Mouse (Mus musculus) CH12.LX (cell line): ENCODE results near the gene St7. TPM values are rescaled to one million over a fixed set of nuclear protein-coding genes. Genes with fewer than 3 reads are reported as not detected.
A peak's percentile ranks its signal among the peaks of the same experiment; 100 is the strongest.

ENCODE experiments used
- DNase-seq: peaks from one replicate; pipeline ENCODE4 v3.0.0-alpha.2; 2013; ENCODE audit errors: extremely low read depth
- H3K27ac ChIP-seq: 2 replicates; pipeline ENCODE4 v1.5.1; 2012; ENCODE audit warnings: low read depth, mild to moderate bottlenecking, control low read depth, moderate library complexity; ENCODE audit not compliant: insufficient read depth
- H3K27me3 ChIP-seq: replicated peaks from 2 replicates; pipeline ENCODE3; 2012; ENCODE audit warnings: inconsistent platforms
- H3K36me3 ChIP-seq, 2 experiments: replicated peaks in 1 of 2; 2 replicates each; pipeline versions ENCODE3 to v1.6.1; 2012; ENCODE audit warnings: inconsistent platforms in 1 of 2, low read length in 1 of 2, mild to moderate bottlenecking in 1 of 2, mixed read lengths in 1 of 2, moderate library complexity in 1 of 2; ENCODE audit not compliant: control insufficient read depth in 1 of 2, insufficient read depth in 1 of 2
- H3K4me1 ChIP-seq, 2 experiments: 2 replicates each; pipeline ENCODE4 v1.6.1; 2012; ENCODE audit warnings: inconsistent platforms in 1 of 2, moderate library complexity in 1 of 2; ENCODE audit not compliant: insufficient read depth in 2 of 2, control insufficient read depth in 1 of 2
- H3K4me2 ChIP-seq: 2 replicates; pipeline ENCODE4 v1.6.1; 2012; ENCODE audit warnings: low read depth, mild to moderate bottlenecking, control low read depth; ENCODE audit not compliant: poor library complexity, insufficient read depth, severe bottlenecking
- H3K4me3 ChIP-seq, 3 experiments: fragments of 150-350 bp in 1 of 3; sonication (generic) in 1 of 3; replicated peaks in 1 of 3; 2 replicates each; pipeline versions ENCODE3 to v1.5.1; 2011 to 2012; ENCODE audit warnings: low read depth in 2 of 3, low read length in 2 of 3, mild to moderate bottlenecking in 2 of 3, moderate library complexity in 2 of 3, control low read depth in 1 of 3, improper control_type of control experiment in 1 of 3, inconsistent platforms in 1 of 3, mixed read lengths in 1 of 3; ENCODE audit not compliant: poor library complexity in 1 of 3
- H3K79me2 ChIP-seq: replicated peaks from 2 replicates; pipeline ENCODE4 v1.6.1; 2012; ENCODE audit warnings: mild to moderate bottlenecking, moderate library complexity; ENCODE audit not compliant: control insufficient read depth, poor library complexity, insufficient read depth, severe bottlenecking; ENCODE audit errors: extremely low read depth
- H3K9ac ChIP-seq: 2 replicates; pipeline ENCODE4 v1.6.1; 2012; ENCODE audit warnings: low read depth, mild to moderate bottlenecking, control low read depth, moderate library complexity; ENCODE audit not compliant: insufficient read depth
- H3K9me3 ChIP-seq: replicated peaks from 2 replicates; pipeline ENCODE3; 2012; ENCODE audit warnings: low read length, inconsistent platforms, mixed read lengths
- BHLHE40 ChIP-seq: IDR thresholded peaks from 2 replicates; pipeline ENCODE4 v1.6.1; 2011; ENCODE audit warnings: mild to moderate bottlenecking, low read depth, low read length, improper control_type of control experiment
- CHD1 ChIP-seq: IDR thresholded peaks from 2 replicates; pipeline ENCODE4 v1.6.1; 2012; ENCODE audit warnings: low read depth, low read length, improper control_type of control experiment, inconsistent platforms
- CHD2 ChIP-seq: IDR thresholded peaks from 2 replicates; pipeline ENCODE4 v1.6.1; 2011; ENCODE audit warnings: low read length, improper control_type of control experiment
- CTCF ChIP-seq, 2 experiments: IDR thresholded peaks in 1 of 2; conservative IDR thresholded peaks in 1 of 2; 2 replicates each; pipeline ENCODE4 v1.5.1; 2011 to 2012; ENCODE audit warnings: low read depth in 2 of 2, low read length in 2 of 2, improper control_type of control experiment in 1 of 2, inconsistent platforms in 1 of 2, mild to moderate bottlenecking in 1 of 2, moderate library complexity in 1 of 2
- E2F4 ChIP-seq: IDR thresholded peaks from 2 replicates; pipeline ENCODE4 v1.6.1; 2011; ENCODE audit warnings: low read depth, low read length, improper control_type of control experiment; ENCODE audit not compliant: insufficient replicate concordance
- ELF1 ChIP-seq: IDR thresholded peaks from 2 replicates; pipeline ENCODE4 v1.6.1; 2014; ENCODE audit warnings: low read depth, mild to moderate bottlenecking, inconsistent platforms, low read length, improper control_type of control experiment
- EP300 ChIP-seq: IDR thresholded peaks from 2 replicates; pipeline ENCODE4 v1.6.1; 2011; ENCODE audit warnings: low read length, improper control_type of control experiment
- ETS1 ChIP-seq: conservative IDR thresholded peaks from 2 replicates; pipeline ENCODE4 v1.6.1; 2012; ENCODE audit warnings: low read depth, mild to moderate bottlenecking, inconsistent platforms, low read length, improper control_type of control experiment, moderate library complexity
- GABPA ChIP-seq: IDR thresholded peaks from 2 replicates; pipeline ENCODE4 v1.6.1; 2012; ENCODE audit warnings: low read depth, low read length, improper control_type of control experiment, inconsistent platforms; ENCODE audit not compliant: insufficient replicate concordance
- HCFC1 ChIP-seq: IDR thresholded peaks from 2 replicates; pipeline ENCODE4 v1.6.1; 2012; ENCODE audit warnings: low read depth, mild to moderate bottlenecking, inconsistent platforms, low read length, improper control_type of control experiment
- IRF4 ChIP-seq: IDR thresholded peaks from 2 replicates; pipeline ENCODE4 v1.6.1; 2014; ENCODE audit warnings: low read depth, mild to moderate bottlenecking, inconsistent platforms, low read length, improper control_type of control experiment
- JUN ChIP-seq: IDR thresholded peaks from 2 replicates; pipeline ENCODE4 v1.6.1; 2011; ENCODE audit warnings: low read depth, mild to moderate bottlenecking, low read length, improper control_type of control experiment, moderate library complexity; ENCODE audit not compliant: insufficient read depth
- JUND ChIP-seq: conservative IDR thresholded peaks from 2 replicates; pipeline ENCODE4 v1.6.1; 2011; ENCODE audit warnings: low read depth, low read length, improper control_type of control experiment
- KAT2A ChIP-seq: IDR thresholded peaks from 2 replicates; pipeline ENCODE4 v1.6.1; 2012; ENCODE audit warnings: low read length, improper control_type of control experiment, inconsistent platforms; ENCODE audit not compliant: insufficient replicate concordance
- MAFK ChIP-seq: IDR thresholded peaks from 2 replicates; pipeline ENCODE4 v1.6.1; 2011; ENCODE audit warnings: low read length, improper control_type of control experiment; ENCODE audit not compliant: insufficient replicate concordance
- MAX ChIP-seq: IDR thresholded peaks from 2 replicates; pipeline ENCODE4 v1.6.1; 2011; ENCODE audit warnings: low read length, improper control_type of control experiment
- MAZ ChIP-seq: IDR thresholded peaks from 2 replicates; pipeline ENCODE4 v1.6.1; 2012; ENCODE audit warnings: low read depth, mild to moderate bottlenecking, inconsistent platforms, low read length, improper control_type of control experiment, moderate library complexity
- MEF2A ChIP-seq: IDR thresholded peaks from 2 replicates; pipeline ENCODE4 v1.6.1; 2014; ENCODE audit warnings: low read depth, mild to moderate bottlenecking, inconsistent platforms, low read length, improper control_type of control experiment, borderline replicate concordance
- MXI1 ChIP-seq: IDR thresholded peaks from 2 replicates; pipeline ENCODE4 v1.6.1; 2011; ENCODE audit warnings: mild to moderate bottlenecking, low read depth, low read length, improper control_type of control experiment
- MYC ChIP-seq: IDR thresholded peaks from 2 replicates; pipeline ENCODE4 v1.6.1; 2011; ENCODE audit warnings: low read depth, mild to moderate bottlenecking, improper control_type of control experiment, low read length
- NELFE ChIP-seq: IDR thresholded peaks from 2 replicates; pipeline ENCODE4 v1.6.1; 2011; ENCODE audit warnings: low read depth, low read length, improper control_type of control experiment
- NRF1 ChIP-seq: IDR thresholded peaks from 2 replicates; pipeline ENCODE4 v1.6.1; 2014; ENCODE audit warnings: low read depth, mild to moderate bottlenecking, inconsistent platforms, low read length, improper control_type of control experiment, moderate library complexity
- PAX5 ChIP-seq: IDR thresholded peaks from 2 replicates; pipeline ENCODE4 v1.6.1; 2012; ENCODE audit warnings: low read length, inconsistent platforms, mixed read lengths
- POLR2A ChIP-seq: IDR thresholded peaks from 2 replicates; pipeline ENCODE4 v1.6.1; 2011; ENCODE audit warnings: low read depth, mild to moderate bottlenecking, improper control_type of control experiment, low read length
- POLR2AphosphoS2 ChIP-seq: IDR thresholded peaks from 2 replicates; pipeline ENCODE4 v1.6.1; 2011; ENCODE audit warnings: low read depth, low read length, improper control_type of control experiment
- RAD21 ChIP-seq: IDR thresholded peaks from 2 replicates; pipeline ENCODE4 v1.6.1; 2011; ENCODE audit warnings: low read depth, mild to moderate bottlenecking, low read length, improper control_type of control experiment, moderate library complexity
- RCOR1 ChIP-seq: conservative IDR thresholded peaks from 2 replicates; pipeline ENCODE4 v1.6.1; 2012; ENCODE audit warnings: low read depth, mild to moderate bottlenecking, inconsistent platforms, low read length, improper control_type of control experiment
- SIN3A ChIP-seq: IDR thresholded peaks from 2 replicates; pipeline ENCODE4 v1.6.1; 2012; ENCODE audit warnings: low read length, improper control_type of control experiment, inconsistent platforms
- SMC3 ChIP-seq: IDR thresholded peaks from 2 replicates; pipeline ENCODE4 v1.6.1; 2011; ENCODE audit warnings: low read depth, low read length, improper control_type of control experiment
- TBP ChIP-seq: conservative IDR thresholded peaks from 2 replicates; pipeline ENCODE4 v1.6.1; 2011; ENCODE audit warnings: low read depth, low read length, improper control_type of control experiment
- TCF12 ChIP-seq: IDR thresholded peaks from 2 replicates; pipeline ENCODE4 v1.6.1; 2014; ENCODE audit warnings: low read depth, mild to moderate bottlenecking, inconsistent platforms, low read length, improper control_type of control experiment
- UBTF ChIP-seq: IDR thresholded peaks from 2 replicates; pipeline ENCODE4 v1.6.1; 2012; ENCODE audit warnings: low read depth, mild to moderate bottlenecking, inconsistent platforms, low read length, improper control_type of control experiment, moderate library complexity
- USF1 ChIP-seq: IDR thresholded peaks from 2 replicates; pipeline ENCODE4 v1.6.1; 2014; ENCODE audit warnings: low read depth, mild to moderate bottlenecking, inconsistent platforms, low read length, improper control_type of control experiment
- USF2 ChIP-seq: conservative IDR thresholded peaks from 2 replicates; pipeline ENCODE4 v1.6.1; 2011; ENCODE audit warnings: low read depth, low read length, improper control_type of control experiment
- ZC3H11A ChIP-seq: IDR thresholded peaks from 2 replicates; pipeline ENCODE4 v1.6.1; 2012; ENCODE audit warnings: low read depth, mild to moderate bottlenecking, inconsistent platforms, low read length, improper control_type of control experiment
- ZKSCAN1 ChIP-seq: IDR thresholded peaks from 2 replicates; pipeline ENCODE4 v1.6.1; 2012; ENCODE audit warnings: low read depth, inconsistent platforms, low read length, improper control_type of control experiment, borderline replicate concordance
- ZMIZ1 ChIP-seq: IDR thresholded peaks from 2 replicates; pipeline ENCODE4 v1.6.1; 2012; ENCODE audit warnings: low read depth, mild to moderate bottlenecking, inconsistent platforms, low read length, improper control_type of control experiment
- ZNF384 ChIP-seq: IDR thresholded peaks from 2 replicates; pipeline ENCODE4 v1.6.1; 2012; ENCODE audit warnings: low read depth, low read length, improper control_type of control experiment, inconsistent platforms
- dilution Hi-C: fragments of 300-500 bp; cut with MboI; formaldehyde crosslinking; loops from 2 replicates; pipeline ENCODE4 v1.14.3; 2020; ENCODE audit warnings: low sequenced_read_pairs; ENCODE audit not compliant: extremely low pct_unique_long_range_greater_than_20kb, extremely low pct_ligation_motif_present
- in situ Hi-C: fragments of 300-500 bp; cut with MboI; formaldehyde crosslinking; loops from 3 replicates; pipeline ENCODE4 v1.14.3; 2019; ENCODE audit warnings: low sequenced_read_pairs, low pct_ligation_motif_present, low pct_unique_long_range_greater_than_20kb, mixed read lengths
- polyA plus RNA-seq: library from polyadenylated mRNA; unstranded; fragments of >175 nt; gene quantifications from 2 replicates; pipeline ENCODE4 v1.2.1, GENCODE M21; 2012; ENCODE audit warnings: low read depth; ENCODE audit not compliant: insufficient read length
- total RNA-seq, 2 experiments: library from RNA; depleted of rRNA; stranded (reverse); fragments of 300-350 nt in 1 of 2; fragments of >200 nt in 1 of 2; gene quantifications; 2 replicates each; pipeline ENCODE4 v1.2.3; 2012 to 2014

Gene St7
- total and polyA plus RNA-seq, 3 experiments = 33.9 to 64.1 (median 35.3) TPM

DNA sequence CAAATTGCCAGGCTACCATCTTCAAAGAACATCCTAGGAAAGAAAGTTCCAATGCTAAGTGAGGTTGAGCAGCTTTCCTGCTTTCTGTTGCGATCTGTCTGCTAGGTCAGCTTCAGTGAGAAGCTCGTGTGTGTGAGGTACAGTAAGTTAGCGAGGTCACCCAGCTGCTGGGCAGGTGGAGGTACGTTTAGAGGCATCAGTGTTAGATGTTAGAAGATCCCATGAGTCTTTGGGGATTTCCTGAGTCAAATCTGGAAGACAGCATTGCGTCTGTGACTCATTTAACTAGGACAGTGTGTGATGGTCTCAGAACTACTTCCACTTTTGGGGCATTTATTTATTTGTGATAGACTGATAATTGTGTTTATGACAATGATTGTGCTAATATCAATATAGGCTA, 39.0 kb downstream of the St7 start:
- H3K4me1 ChIP-seq = peaks cover 18 to 77% of the 10 kb centered on the region in 2 experiments
- peak overlapping the region; percentile 26; the same call in 1 of the 2 replicates for H3K9ac ChIP-seq
- DNase-seq = peak; percentile 92
- 0 out of 2 replicates have a peak overlapping the region, but pooled peaks have one; percentile 6 for H3K27ac ChIP-seq
- dilution Hi-C loops (no loop called here), in situ Hi-C loops (loop anchor here (25.0 kb wide), 1 partner anchor 706 kb away; no protein-coding TSS in a partner anchor)
- H3K4me3 ChIP-seq = peak overlapping the region in 1 of 3 experiments; percentile 29
- H3K27me3 ChIP-seq = no peaks in the 10 kb centered on the region
- no peak for TF ChIP-seq TBP
- no peak for TF ChIP-seq E2F4
- no peak for TF ChIP-seq ZKSCAN1
- TF ChIP-seq POLR2A = 0 out of 2 replicates have a peak, but pooled peaks have one; percentile 24
- no peak for TF ChIP-seq POLR2AphosphoS2
- TF ChIP-seq NRF1 = no peak
- TF ChIP-seq NELFE = no peak
- peak; percentile 1 for TF ChIP-seq RAD21
- TF ChIP-seq CHD2 = peak; percentile 69; the same call in 1 of the 2 replicates
- peak; percentile 99 for TF ChIP-seq IRF4
- peak; percentile 92 for TF ChIP-seq MEF2A
- no peak for TF ChIP-seq GABPA
- no peak for TF ChIP-seq ELF1
- peak; percentile 99 for TF ChIP-seq JUND
- TF ChIP-seq ZMIZ1 = no peak
- TF ChIP-seq MXI1 = no peak
- TF ChIP-seq ZNF384 = no peak
- TF ChIP-seq MAX = no peak
- TF ChIP-seq BHLHE40 = peak; percentile 98
- TF ChIP-seq HCFC1 = no peak
- peak; percentile 99 for TF ChIP-seq EP300
- peak; percentile 97 for TF ChIP-seq RCOR1
- no peak for TF ChIP-seq USF2
- peak; percentile 72; the same call in 1 of the 2 replicates for TF ChIP-seq SIN3A
- TF ChIP-seq ZC3H11A = no peak
- TF ChIP-seq UBTF = no peak
- no peak; the same call in 1 of the 2 replicates for TF ChIP-seq SMC3
- no peak for TF ChIP-seq USF1
- TF ChIP-seq CHD1 = no peak
- no peak for TF ChIP-seq PAX5
- no peak for TF ChIP-seq KAT2A
- no peak for TF ChIP-seq MAZ
- TF ChIP-seq TCF12 = peak; percentile 95
- no peak for TF ChIP-seq CTCF (conservative IDR thresholded peaks at IDR 0.05 in 1 of 2, IDR thresholded peaks at IDR 0.05 in 1 of 2; ENCODE audit: low read depth in 2 of 2, low read length in 2 of 2)
- peak; percentile 97 for TF ChIP-seq JUN
- TF ChIP-seq MYC = peak; percentile 89
- peak; percentile 97 for TF ChIP-seq ETS1
- TF ChIP-seq MAFK = peak; percentile 73; the same call in 1 of the 2 replicates
- H3K9me3 ChIP-seq = no peaks in the 10 kb centered on the region
- H3K79me2 ChIP-seq = peaks cover 2% of the 10 kb centered on the region; the same call in 1 of the 2 replicates
- H3K36me3 ChIP-seq = no peaks in the 10 kb centered on the region
- peak overlapping the region; percentile 51 for H3K4me2 ChIP-seq
